Mouse (Mus musculus): ENCODE data around the gene Cadps2. TPM values are rescaled to one million over a fixed set of nuclear protein-coding genes. Genes with fewer than 3 reads are reported as not detected.

Gene Cadps2
- total RNA-seq (2014; fragmentation: Nextera tagmentation) (not detected in 2 replicates), total RNA-seq (2017) (0.17 and 0.87 TPM in 2 replicates), polyA plus RNA-seq (2012) (not detected in 2 replicates)

DNA sequence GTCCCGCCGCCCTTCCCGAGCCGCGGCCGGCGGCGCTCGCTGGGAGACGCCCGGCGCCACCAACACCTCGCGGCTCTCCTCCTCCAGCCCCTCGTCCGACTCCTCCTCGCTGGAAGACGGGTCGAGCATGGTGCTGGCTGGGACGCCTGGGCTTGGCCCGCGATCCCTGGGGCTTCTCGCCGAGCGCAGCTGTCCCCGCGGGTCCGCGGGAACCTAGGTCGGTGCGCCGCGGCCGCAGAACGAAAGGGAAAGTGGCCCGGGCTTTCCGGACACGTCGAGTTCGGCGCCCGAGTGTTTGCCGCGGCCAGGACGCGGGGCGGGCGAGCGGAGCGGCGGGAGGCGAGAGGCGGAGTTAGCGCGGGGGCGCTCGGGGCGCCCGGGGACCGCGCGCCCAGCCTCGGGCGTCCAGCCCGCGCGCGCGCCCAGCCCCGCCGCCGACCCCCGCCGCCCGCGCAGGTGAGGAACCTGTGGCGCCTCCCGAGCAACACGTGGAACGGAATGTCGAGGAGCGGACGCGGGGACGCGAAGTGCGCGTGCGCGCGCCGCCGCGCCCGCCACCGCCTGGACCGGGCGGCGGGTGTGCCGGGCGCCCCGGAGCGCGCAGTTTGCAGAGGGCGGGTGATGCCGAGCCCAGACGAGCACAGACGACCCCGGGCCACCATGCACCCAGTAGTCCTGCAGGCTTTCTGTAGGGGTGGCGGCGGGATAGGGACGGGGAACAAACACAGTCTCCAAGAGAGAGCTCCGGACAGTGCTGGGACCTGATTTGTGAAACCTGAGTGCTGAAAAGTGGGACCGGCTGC is at the start of gene Cadps2:
TSS of gene Cadps2 (minus strand) at position 413 of the 803 bp plus-strand sequence.
- ATAC-seq (ENCODE audit: extremely low read depth, insufficient number of reproducible peaks, low FRiP score, poor library complexity, severe bottlenecking) (no peak), DNase-seq (ENCODE audit: low spot score) (no peak)
- no peaks in the 10 kb centered on the region for H3K27me3 ChIP-seq (ENCODE audit: insufficient read depth, low read length)
- no peaks in the 10 kb centered on the region for H3K4me1 ChIP-seq (ENCODE audit: insufficient read depth, low read depth, low read length)
- H3K36me3 ChIP-seq (replicated peaks) = no peaks in the 10 kb centered on the region
- TF ChIP-seq CTCF (IDR thresholded peaks at IDR 0.05; ENCODE audit: low read depth, low read length) (no peak), POLR2AphosphoS5 (IDR thresholded peaks at IDR 0.05; ENCODE audit: insufficient replicate concordance, low read depth, low read length) (no peak), TAL1 (conservative IDR thresholded peaks at IDR 0.05; ENCODE audit: low read depth, low read length) (no peak), GATA2 (IDR thresholded peaks at IDR 0.05; ENCODE audit: borderline replicate concordance, low read depth, low read length) (no peak), GATA1 (IDR thresholded peaks at IDR 0.05; ENCODE audit: borderline replicate concordance, low read length) (no peak)
- no peak within 1 kb of the TSS; the same call in 1 of the 2 replicates for H3K4me3 ChIP-seq (ENCODE audit: low read depth, low read length)
- peaks cover 17% of the 10 kb centered on the region for H3K9me3 ChIP-seq (replicated peaks)

DNA sequence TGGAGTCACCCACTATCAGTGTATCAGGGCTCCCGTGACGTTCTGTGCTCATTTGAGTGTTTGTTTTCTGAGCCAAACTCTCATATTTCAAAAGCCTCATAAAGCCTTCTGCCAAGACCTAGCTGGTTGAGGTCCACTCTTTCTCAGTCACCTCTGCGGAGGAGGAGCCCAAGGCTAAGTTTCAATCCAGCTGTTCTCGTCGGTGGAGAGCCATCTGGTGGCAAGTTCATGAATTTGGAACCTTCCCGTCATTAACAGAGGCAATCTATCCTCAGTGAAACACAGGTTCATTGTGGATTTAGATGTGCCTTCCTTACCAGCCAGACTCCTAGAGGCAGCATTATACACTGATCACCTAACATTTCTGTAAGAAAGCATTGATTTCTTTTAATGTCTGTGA is 47.2 kb upstream of the Cadps2 start:
- H3K9me3 ChIP-seq (replicated peaks) = no peaks in the 10 kb centered on the region
- H3K27me3 ChIP-seq (ENCODE audit: insufficient read depth, low read length) = no peaks in the 10 kb centered on the region
- DNase-seq (ENCODE audit: low spot score) (no peak), ATAC-seq (ENCODE audit: extremely low read depth, insufficient number of reproducible peaks, low FRiP score, poor library complexity, severe bottlenecking) (no peak)
- H3K4me1 ChIP-seq (ENCODE audit: insufficient read depth, low read depth, low read length) = no peaks in the 10 kb centered on the region
- no peaks in the 10 kb centered on the region for H3K36me3 ChIP-seq (replicated peaks)
- TF ChIP-seq POLR2AphosphoS5 (IDR thresholded peaks at IDR 0.05; ENCODE audit: insufficient replicate concordance, low read depth, low read length) (no peak), TAL1 (conservative IDR thresholded peaks at IDR 0.05; ENCODE audit: low read depth, low read length) (no peak)
- no peak overlapping the region for H3K4me3 ChIP-seq (ENCODE audit: low read depth, low read length)

DNA sequence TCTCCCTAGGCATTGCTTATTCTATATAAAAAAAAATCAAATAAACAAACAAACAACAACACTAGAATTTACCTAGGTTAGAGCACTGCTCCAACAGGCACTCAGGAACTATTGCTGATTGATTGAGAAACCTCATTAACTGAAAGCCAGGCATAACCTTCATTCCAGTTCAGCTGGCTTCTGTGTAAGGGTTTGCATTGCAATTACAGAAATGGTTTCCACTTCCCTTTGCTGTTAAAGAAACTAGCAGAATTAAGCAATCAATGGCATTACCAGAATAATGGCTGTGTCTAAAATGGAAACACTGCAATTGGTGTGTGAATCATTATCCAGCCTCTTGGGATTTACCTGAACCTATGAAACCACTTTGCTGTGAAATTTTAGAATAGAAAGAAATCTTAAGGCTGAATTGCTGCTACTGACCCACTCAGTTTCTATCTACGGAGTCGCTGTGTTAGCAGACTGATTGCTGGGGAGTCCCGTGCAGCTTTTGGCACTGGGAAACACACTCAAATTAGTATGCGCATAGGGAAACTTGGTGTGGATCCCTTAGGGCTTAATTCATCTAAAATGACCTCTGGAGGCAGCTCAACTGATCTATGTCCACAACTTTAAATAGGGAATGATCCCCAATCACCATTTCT is 37.7 kb upstream of the Cadps2 start:
- ATAC-seq (ENCODE audit: extremely low read depth, insufficient number of reproducible peaks, low FRiP score, poor library complexity, severe bottlenecking) (no peak), DNase-seq (ENCODE audit: low spot score) (no peak)
- Histone ChIP-seq H3K36me3 (replicated peaks) (no peaks in the 10 kb centered on the region), H3K4me3 (ENCODE audit: low read depth, low read length) (no peak overlapping the region), H3K4me1 (ENCODE audit: insufficient read depth, low read depth, low read length) (no peaks in the 10 kb centered on the region), H3K9me3 (replicated peaks) (no peaks in the 10 kb centered on the region), H3K27me3 (ENCODE audit: insufficient read depth, low read length) (no peaks in the 10 kb centered on the region)
- TF ChIP-seq GATA2 (IDR thresholded peaks at IDR 0.05; ENCODE audit: borderline replicate concordance, low read depth, low read length) (no peak), POLR2AphosphoS5 (IDR thresholded peaks at IDR 0.05; ENCODE audit: insufficient replicate concordance, low read depth, low read length) (no peak), GATA1 (IDR thresholded peaks at IDR 0.05; ENCODE audit: borderline replicate concordance, low read length) (no peak), CTCF (IDR thresholded peaks at IDR 0.05; ENCODE audit: low read depth, low read length) (no peak), TAL1 (conservative IDR thresholded peaks at IDR 0.05; ENCODE audit: low read depth, low read length) (no peak)

DNA sequence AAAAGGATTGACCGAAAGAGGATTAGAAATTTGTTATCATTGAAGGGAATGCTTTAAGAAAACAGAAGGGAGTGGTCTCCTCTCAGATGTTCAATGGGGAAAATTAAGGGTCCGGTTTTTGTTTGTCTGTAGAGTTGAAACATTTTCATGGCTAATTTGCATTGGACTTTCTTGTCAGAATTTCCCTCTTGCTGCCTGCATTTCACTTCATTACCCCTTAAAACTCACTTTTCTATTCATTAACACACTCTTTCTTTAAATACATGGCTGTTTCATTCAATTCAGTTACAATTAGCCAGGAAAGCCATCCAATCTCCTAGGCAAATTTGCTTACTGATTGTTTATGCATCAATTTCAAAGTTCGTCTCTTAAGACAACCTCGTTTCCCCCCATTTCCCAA is 37.1 kb upstream of the Cadps2 start:
- Histone ChIP-seq H3K4me1 (ENCODE audit: insufficient read depth, low read depth, low read length) (no peaks in the 10 kb centered on the region), H3K36me3 (replicated peaks) (no peaks in the 10 kb centered on the region), H3K9me3 (replicated peaks) (no peaks in the 10 kb centered on the region), H3K27me3 (ENCODE audit: insufficient read depth, low read length) (no peaks in the 10 kb centered on the region), H3K4me3 (ENCODE audit: low read depth, low read length) (no peak overlapping the region)
- no peak for ATAC-seq (ENCODE audit: extremely low read depth, insufficient number of reproducible peaks, low FRiP score, poor library complexity, severe bottlenecking)
- DNase-seq (ENCODE audit: low spot score) = no peak
- TF ChIP-seq GATA2 (IDR thresholded peaks at IDR 0.05; ENCODE audit: borderline replicate concordance, low read depth, low read length) = no peak
- no peak for TF ChIP-seq CTCF (IDR thresholded peaks at IDR 0.05; ENCODE audit: low read depth, low read length)
- no peak for TF ChIP-seq POLR2AphosphoS5 (IDR thresholded peaks at IDR 0.05; ENCODE audit: insufficient replicate concordance, low read depth, low read length)
- no peak for TF ChIP-seq TAL1 (conservative IDR thresholded peaks at IDR 0.05; ENCODE audit: low read depth, low read length)
- TF ChIP-seq GATA1 (IDR thresholded peaks at IDR 0.05; ENCODE audit: borderline replicate concordance, low read length) = no peak

DNA sequence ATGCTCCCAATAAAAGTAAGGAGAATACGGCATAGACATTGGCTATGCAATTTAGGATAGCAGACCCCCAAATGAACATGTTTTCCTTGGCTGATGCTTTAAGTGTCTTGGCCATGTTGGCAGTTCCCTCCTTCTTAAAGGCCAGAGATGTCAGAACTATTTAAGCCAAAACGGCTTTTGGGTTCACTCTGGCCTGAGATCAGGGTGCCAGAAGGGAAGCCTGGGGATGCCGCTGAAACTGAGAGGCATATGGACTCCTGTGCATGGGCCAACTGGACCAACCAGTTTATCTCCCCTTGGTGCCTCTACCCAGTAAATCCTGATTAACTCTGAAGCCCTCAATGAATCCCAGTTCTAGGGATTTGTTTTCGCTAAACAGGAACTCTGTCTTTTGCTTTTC is 34.6 kb upstream of the Cadps2 start:
- no peak overlapping the region for H3K4me3 ChIP-seq (ENCODE audit: low read depth, low read length)
- H3K36me3 ChIP-seq (replicated peaks) = no peaks in the 10 kb centered on the region
- ATAC-seq (ENCODE audit: extremely low read depth, insufficient number of reproducible peaks, low FRiP score, poor library complexity, severe bottlenecking) (no peak), DNase-seq (ENCODE audit: low spot score) (no peak)
- H3K27me3 ChIP-seq (ENCODE audit: insufficient read depth, low read length) = no peaks in the 10 kb centered on the region
- no peaks in the 10 kb centered on the region for H3K4me1 ChIP-seq (ENCODE audit: insufficient read depth, low read depth, low read length)
- TF ChIP-seq POLR2AphosphoS5 (IDR thresholded peaks at IDR 0.05; ENCODE audit: insufficient replicate concordance, low read depth, low read length) = no peak
- TF ChIP-seq GATA2 (IDR thresholded peaks at IDR 0.05; ENCODE audit: borderline replicate concordance, low read depth, low read length) = no peak
- TF ChIP-seq GATA1 (IDR thresholded peaks at IDR 0.05; ENCODE audit: borderline replicate concordance, low read length) = no peak
- TF ChIP-seq CTCF (IDR thresholded peaks at IDR 0.05; ENCODE audit: low read depth, low read length) = no peak
- TF ChIP-seq TAL1 (conservative IDR thresholded peaks at IDR 0.05; ENCODE audit: low read depth, low read length) = no peak
- H3K9me3 ChIP-seq (replicated peaks) = no peaks in the 10 kb centered on the region

DNA sequence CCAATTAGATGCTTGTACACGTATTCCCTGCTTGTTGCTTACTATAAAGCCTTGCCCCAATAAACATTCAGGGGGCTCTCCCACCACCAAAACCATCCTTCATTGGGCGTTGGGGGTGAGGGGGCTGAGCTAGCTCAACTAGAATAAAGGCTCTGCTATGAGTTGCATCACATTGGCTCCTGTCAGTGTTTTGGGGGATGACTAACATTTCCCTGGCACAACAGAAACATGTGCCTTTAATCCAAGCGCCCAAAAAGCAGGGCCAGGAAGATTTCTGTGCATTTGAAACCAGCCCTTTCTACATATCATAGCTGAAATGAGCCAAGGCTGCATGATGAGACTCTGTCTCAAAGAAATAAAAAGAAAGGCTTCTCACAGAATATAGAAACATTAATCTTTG is 34.0 kb upstream of the Cadps2 start:
- Histone ChIP-seq H3K4me3 (ENCODE audit: low read depth, low read length) (no peak overlapping the region), H3K27me3 (ENCODE audit: insufficient read depth, low read length) (no peaks in the 10 kb centered on the region), H3K36me3 (replicated peaks) (no peaks in the 10 kb centered on the region), H3K4me1 (ENCODE audit: insufficient read depth, low read depth, low read length) (no peaks in the 10 kb centered on the region), H3K9me3 (replicated peaks) (no peaks in the 10 kb centered on the region)
- ATAC-seq (ENCODE audit: extremely low read depth, insufficient number of reproducible peaks, low FRiP score, poor library complexity, severe bottlenecking) = no peak
- DNase-seq (ENCODE audit: low spot score) = no peak
- TF ChIP-seq GATA2 (IDR thresholded peaks at IDR 0.05; ENCODE audit: borderline replicate concordance, low read depth, low read length) (no peak), TAL1 (conservative IDR thresholded peaks at IDR 0.05; ENCODE audit: low read depth, low read length) (no peak), CTCF (IDR thresholded peaks at IDR 0.05; ENCODE audit: low read depth, low read length) (no peak), GATA1 (IDR thresholded peaks at IDR 0.05; ENCODE audit: borderline replicate concordance, low read length) (no peak), POLR2AphosphoS5 (IDR thresholded peaks at IDR 0.05; ENCODE audit: insufficient replicate concordance, low read depth, low read length) (no peak)
